Mouse (Mus musculus): ENCODE measurements around the gene Dnttip1.

- TF ChIP-seq CTCF (IDR thresholded peaks at IDR 0.05; ENCODE audit: control insufficient read depth, insufficient read depth, insufficient replicate concordance, low read depth, low read length) (no peak), POLR2A (IDR thresholded peaks at IDR 0.05; ENCODE audit: control insufficient read depth, low read depth, low read length) (no peak)
Measured at GRCm38 (mm10) chr2:164700959-164701358, 44.8 kb upstream of the Dnttip1 start.
